Mouse (Mus musculus) gastrocnemius, postnatal 10 days (tissue): ENCODE measurements around the gene Stat6. TPM values are rescaled to one million over a fixed set of nuclear protein-coding genes. Genes with fewer than 3 reads are reported as not detected.

Experiments used
- DNase-seq: peaks from one replicate; pipeline ENCODE4 v3.0.0; 2021; ENCODE audit warnings: mixed read lengths
- total RNA-seq, 2 experiments: library from RNA; stranded (reverse); gene quantifications; 2 replicates each; pipeline ENCODE4 v1.2.3; 2021

Gene Stat6
- total RNA-seq, 2 experiments from 2014 or later = 15.8 to 24.4 TPM

- no peak for DNase-seq
Measured at GRCm38 (mm10) chr10:127615034-127615374, 27.8 kb upstream of the Stat6 start.

- peak; percentile 62 for DNase-seq
Measured at GRCm38 (mm10) chr10:127615591-127615990, 27.2 kb upstream of the Stat6 start.

- DNase-seq = no peak
Measured at GRCm38 (mm10) chr10:127616261-127616679, 26.5 kb upstream of the Stat6 start.

DNA sequence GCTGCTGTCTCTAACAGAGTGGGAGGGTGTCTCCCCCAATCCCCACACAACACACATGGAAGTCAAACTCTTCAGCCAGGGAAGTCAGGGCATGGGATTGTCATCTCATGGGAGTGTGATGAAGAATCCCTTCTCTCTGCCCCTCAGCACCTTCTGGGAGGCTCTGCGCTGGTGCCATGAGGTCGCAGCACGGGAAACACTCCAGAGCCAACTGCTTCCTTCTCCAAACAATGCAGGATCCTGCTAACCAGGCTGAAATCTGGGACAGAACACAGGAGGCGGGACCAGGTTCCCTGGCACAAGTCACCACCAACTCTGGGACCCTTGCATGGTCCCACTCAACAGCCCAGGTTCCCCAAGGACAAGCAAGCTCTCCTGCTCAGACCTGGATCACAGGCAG, 25.5 kb upstream of the Stat6 start:
- DNase-seq = no peak

DNA sequence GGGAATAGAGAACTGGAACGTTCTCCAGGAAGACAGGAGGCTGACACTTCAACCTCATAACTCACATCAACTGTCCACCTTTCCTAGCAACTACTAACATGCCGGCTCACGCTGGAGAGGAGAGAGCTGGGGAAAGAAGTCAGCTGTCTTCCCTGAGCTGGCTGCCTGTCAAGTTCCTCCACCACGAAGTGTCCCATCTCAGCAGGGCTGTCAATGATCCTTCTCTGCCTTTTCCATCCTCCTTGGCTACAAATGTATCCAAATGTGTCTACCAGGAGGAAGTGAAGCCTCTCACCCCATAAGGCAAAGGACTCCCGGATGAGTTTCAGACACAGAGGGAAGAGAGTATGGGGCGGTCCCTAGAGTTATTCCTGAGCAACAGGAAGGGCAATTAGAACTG, 24.6 kb upstream of the Stat6 start:
- no peak for DNase-seq

- DNase-seq = no peak
Measured at GRCm38 (mm10) chr10:127619119-127619721, 23.6 kb upstream of the Stat6 start.

DNA sequence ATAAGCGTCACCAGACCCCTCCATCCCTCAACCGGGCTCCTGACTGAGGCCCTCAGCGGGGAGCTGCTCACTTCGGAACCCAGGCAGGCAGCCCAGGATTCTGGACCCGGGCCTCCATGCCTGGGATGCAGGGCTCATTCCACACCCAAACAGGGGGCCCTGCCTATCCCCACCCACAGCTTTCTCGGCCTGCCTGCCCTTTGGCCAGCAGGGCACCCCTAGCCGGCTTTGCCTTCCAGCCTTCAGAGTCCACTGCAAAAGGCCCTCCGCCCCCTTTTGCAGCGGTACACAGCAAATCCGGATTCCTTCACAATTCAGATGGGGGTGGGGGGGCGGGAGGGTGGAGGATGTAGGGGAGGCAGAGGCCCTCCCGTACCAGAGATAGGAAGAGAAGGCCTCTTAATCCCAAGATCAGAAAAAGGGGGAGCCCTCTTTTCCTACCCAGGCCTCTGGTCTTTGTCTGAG, 22.8 kb upstream of the Stat6 start:
- DNase-seq = peak; percentile 46

DNA sequence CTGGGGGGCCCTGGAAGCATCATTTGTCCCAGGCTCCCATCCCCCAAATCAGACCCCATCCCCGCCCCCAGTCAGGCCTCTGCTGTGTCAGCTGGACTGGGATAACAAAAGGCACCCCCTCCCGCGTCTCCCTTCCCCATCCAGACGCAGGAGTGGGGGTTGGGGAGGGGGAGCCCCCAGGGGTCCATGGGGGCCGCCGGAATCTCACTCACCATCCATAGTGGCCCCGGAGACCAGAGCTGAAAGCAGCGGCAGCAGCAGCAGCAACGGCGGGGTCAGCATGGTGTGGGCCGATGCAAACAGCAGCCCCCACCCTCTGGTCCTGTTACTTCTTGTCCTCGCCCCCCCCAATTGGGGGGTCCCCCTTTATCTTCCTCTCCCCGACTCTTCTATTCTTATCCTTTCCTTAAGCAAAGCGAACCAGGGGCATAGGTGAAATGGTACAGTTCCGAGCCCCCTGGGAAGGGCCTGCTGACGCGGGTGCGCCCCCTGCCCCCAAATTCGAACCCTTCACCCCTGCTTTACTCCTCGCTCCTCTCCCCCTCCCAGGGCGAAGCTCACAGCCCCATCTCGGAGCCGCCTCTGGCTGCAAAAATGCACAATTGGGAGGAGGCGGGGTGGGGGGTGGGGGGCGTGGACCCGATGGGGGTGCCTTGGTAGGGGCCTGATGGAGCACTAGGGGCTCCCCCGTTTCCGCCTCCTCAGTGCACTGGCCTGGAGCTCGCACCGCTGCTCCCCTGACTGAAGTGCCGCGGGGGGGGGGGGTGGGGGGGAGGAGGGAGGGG, 22.2 kb upstream of the Stat6 start, which contains the start of gene Lrp1:
TSS of gene Lrp1 (minus strand) at position 743 of the 785 bp plus-strand sequence.
- peak; percentile 45 for DNase-seq

GRCm38 (mm10) chr10:127621191-127622056, 21.4 kb upstream of the Stat6 start:
- DNase-seq = peak; percentile 91

- DNase-seq = peak; percentile 67
Measured at GRCm38 (mm10) chr10:127622057-127622392, 20.8 kb upstream of the Stat6 start.

DNA sequence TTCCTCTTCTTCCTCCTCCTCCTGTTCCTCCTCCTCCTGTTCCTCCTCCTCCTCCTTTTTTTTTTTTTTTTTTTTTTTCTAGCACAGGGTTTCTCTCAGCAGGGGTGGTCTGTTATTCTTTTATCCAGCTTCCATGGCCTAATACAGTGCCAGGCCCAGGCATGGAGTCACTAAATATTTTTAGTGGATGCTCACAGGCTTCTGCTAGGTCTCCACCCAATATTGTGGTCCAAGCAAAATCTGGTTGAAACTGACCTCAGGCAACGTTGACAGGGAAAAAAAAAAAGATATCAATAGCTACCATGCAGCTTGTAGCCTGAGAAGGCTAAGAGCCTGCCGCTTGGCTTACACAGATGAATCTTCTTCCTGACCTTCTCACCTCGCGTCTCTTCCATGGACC, 20.1 kb upstream of the Stat6 start:
- no peak for DNase-seq

DNA sequence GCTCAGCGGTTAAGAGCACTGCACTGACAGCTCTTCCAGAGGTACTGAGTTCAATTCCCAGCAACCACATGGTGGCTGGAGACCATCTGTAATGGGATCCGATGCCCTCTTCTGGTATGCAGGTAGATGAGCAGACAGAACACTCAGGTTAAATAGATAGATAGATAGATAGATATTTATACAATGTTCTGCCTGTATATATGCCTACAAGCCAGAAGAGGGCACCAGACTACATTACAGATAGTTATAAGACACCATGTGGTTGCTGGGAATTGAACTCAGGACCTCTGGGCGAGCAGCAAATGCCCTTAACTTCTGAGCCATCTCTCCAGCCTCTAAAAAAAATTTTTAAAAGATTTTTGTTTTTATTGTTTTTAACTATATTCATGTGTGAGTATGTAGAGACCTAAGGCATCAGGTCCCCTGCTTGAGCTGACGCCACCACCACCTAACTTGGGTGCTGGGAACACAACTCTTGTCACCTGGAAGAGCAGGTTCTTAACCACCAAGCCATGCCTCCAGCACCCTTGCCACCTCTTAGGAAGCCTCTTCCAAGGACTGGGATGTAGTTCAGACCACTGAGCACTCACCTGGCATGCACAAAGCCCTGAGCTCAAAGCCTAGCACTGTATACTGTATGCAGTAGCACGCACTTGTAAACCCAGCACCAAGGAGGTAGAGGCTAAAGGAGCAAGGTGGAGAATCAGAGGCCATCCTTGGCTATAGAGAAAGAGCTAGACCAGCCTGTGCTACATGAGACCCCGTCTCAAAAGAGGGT, 19.2 kb upstream of the Stat6 start:
- DNase-seq = no peak

DNA sequence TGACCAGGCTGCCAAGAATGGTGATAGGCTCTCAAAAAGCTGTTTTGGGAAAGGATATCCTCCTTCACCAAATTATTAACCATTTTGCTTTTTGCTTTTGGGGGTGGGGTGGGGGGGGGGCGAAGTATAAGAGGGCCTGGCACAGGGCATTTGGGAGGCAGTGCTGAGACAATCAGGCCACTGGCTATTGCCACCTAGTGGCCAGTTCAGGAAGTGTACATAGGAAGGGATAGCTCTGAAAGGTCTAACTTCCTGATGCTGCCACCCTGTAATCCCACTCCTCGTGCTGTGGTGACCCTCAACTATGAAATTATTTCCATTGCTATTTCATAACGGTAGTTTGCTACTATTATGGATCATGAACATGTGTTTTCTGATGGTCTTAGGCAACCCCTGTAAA, 16.4 kb upstream of the Stat6 start:
- DNase-seq = no peak

DNA sequence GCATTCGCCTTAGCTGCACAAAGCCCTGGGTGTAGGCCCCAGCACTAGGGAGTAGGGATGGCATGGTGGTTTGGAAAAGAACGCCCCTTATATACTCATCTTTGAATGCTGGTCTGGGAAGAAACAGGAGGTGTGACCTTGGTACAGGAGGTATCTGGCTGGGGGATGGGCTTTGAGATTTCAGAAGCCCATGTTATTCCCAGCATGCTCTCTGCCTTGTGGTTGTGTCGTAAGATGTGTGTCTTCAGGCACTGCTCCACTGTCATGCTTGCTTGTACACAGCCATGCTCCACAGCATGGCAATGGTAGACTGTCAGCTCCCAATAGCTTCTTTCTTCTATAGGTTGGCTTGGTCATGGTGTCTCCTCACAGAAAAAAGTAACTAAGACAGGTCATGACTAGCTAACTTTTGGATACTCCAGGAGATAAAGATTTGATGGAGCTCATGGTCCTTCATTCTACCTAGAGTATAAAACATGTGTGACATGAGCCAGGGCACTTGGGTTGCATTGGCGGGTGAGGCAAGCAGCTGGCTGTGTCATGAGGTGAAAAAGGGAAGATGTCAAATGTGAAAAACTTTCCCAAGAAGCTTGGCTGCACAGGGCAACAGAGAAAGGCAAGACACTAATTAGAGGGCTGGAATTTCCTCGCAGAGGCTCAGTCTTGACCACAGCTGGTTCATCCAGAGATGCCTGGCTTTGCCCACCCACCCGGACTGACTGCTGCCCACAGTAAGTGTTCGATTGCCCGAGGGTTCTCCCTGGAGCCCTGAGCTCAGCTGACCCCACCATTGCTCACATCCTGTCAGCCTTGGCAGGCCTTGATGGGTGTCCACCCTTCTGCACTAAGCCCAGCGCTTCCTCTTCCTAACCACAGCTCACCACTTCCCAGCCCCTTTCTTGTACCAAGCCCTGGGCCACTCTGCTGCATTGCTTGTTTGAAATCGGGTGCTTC, 11.2 kb upstream of the Stat6 start:
- no peak for DNase-seq

DNA sequence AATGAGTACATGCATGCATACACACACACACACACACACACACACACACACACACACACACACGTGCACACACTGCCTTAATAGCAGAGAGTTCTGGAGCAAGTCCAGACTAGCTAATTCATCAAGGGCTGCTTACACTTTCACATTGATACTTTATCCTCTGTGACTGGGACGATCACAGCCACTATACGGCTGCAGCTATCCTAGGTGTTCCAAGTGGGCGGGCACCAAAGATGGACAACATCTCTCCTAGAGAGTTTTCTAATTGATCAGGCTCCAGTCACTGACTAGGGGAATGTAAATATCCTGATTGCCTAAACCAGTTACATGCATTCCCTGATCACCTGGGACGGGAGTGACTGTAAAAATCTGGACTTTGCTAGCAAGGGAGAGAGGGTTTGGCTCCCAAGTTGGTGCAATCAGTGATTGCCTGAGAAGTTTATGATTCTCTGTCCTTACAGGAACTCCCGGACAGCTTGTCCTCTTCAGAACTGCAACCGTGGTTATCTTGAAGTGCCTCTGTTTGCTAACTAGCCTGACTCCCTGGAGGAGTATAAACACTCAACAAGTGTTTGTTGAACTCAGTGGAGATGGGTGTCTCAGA, 10.0 kb upstream of the Stat6 start:
- no peak for DNase-seq

GRCm38 (mm10) chr10:127640421-127640820, 2.4 kb upstream of the Stat6 start:
- no peak for DNase-seq

DNA sequence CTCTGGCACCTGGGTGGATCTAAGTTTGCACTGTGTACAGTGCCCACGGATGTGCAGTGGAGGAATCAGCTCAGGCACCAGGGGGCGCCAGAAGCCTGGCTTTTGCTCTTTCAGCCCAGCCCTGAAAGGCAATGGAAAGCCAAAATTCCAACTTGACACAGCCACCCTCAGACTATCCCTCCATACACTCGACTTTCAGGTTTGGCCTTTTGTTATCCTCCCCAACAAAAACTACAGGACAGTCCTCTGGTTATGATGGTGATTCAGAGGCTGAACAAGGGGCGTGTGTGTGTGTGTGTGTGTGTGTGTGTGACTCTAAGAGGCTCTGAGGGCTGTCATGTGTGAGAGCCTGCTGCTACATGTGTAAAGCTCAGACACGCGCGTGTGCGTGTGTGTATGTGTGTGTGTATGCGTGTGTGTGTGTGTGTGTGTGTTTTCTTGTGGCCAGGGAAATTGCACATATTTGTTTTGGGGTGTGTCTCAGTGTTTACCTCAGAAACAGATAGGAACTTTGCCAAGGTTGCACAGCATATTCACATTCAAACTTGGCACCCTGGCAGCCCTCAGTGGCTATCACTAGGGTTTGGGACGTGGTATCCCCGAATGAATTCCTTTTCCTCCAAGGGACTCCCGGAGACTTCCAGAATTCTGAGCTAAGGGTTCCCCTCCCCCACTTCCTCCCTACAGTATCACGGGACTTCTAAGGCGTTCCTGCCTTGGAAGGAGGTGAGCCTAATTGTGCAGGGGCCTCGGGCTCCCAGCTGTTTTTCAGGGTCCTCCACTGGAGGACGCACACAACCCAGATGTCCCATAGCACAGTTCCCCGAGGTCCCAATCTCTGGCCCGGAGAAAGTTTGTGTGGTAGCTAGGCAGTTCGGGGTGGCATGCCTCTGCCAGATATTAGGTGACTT, 670 bp upstream of the Stat6 start:
- peak; percentile 95 for DNase-seq

DNA sequence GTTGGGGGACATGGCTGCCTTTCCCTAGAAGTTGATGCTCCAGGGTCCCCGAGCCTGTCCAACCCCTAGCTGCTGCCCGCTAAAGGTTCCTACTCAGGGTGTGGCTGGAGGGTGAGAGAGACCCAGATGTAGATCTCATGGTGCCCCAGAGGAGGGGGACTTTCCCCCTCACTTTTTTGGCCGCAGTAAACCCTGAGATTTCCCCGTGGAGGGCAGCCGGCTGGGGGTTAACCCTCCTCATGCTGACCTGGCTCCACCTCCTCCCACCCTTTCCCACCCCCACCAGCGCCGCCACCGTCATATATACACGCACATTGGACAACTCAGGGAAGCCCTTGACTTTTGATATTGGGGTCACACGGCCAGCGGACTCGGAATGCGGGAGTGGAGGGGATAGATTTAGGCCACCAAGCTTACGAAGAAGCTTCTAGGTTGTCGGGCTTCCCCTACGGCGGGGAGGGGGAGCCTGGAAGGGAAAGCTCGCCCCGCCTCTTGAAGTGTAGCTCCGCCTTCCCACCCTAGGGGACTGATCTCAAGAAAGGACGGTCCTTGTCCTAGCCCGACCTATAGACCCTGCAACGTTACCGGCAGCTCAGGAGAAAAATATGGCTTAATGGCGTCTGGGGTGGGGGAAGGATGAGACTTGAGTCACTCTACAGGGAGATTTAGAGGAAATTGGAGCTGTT, 910 bp downstream of the Stat6 start:
- peak; percentile 73 for DNase-seq

GRCm38 (mm10) chr10:127645791-127646190, 3.0 kb downstream of the Stat6 start:
- DNase-seq = no peak
